Mouse (Mus musculus) right cerebral cortex, postnatal 10 days (tissue): Measurements from ENCODE around the gene D930020B18Rik.

Experiments used
- DNase-seq, 2 experiments: peaks; one replicate each; pipeline ENCODE4 v3.0.0; 2021; ENCODE audit warnings: low spot score in 2 of 2

D930020B18Rik gene

GRCm38 (mm10) chr10:121639573-121639972 is 1.8 kb upstream of the D930020B18Rik start:
- DNase-seq = no peak

GRCm38 (mm10) chr10:121640150-121640930 is 1.0 kb upstream of the D930020B18Rik start:
- peak; percentile 43 to 45 for DNase-seq

GRCm38 (mm10) chr10:121640944-121641271 is 480 bp upstream of the D930020B18Rik start:
- DNase-seq = no peak

- no peak for DNase-seq
These were observed 913 bp downstream of the D930020B18Rik start for GRCm38 (mm10) chr10:121642054-121642947.

GRCm38 (mm10) chr10:121646294-121646693 is 4.9 kb downstream of the D930020B18Rik start:
- DNase-seq = no peak

- DNase-seq = peak in 1 of 2 experiments; percentile 45
These were observed 11.7 kb downstream of the D930020B18Rik start for GRCm38 (mm10) chr10:121653079-121653478.

- DNase-seq = peak in 1 of 2 experiments; percentile 39
These were observed 14.5 kb downstream of the D930020B18Rik start for GRCm38 (mm10) chr10:121655907-121656306.

GRCm38 (mm10) chr10:121662711-121663110 is 21.3 kb downstream of the D930020B18Rik start:
- DNase-seq = no peak

- DNase-seq = peak in 1 of 2 experiments; percentile 36
These were observed 22.2 kb downstream of the D930020B18Rik start for GRCm38 (mm10) chr10:121663599-121663998.

- no peak for DNase-seq
These were observed 24.3 kb downstream of the D930020B18Rik start for GRCm38 (mm10) chr10:121665631-121666145.

- no peak for DNase-seq
These were observed 27.7 kb downstream of the D930020B18Rik start for GRCm38 (mm10) chr10:121669103-121669502.

GRCm38 (mm10) chr10:121677019-121677418 is 35.6 kb downstream of the D930020B18Rik start:
- DNase-seq = no peak

GRCm38 (mm10) chr10:121680902-121681301 is 39.5 kb downstream of the D930020B18Rik start:
- DNase-seq = no peak

GRCm38 (mm10) chr10:121682539-121682938 is 41.2 kb downstream of the D930020B18Rik start:
- DNase-seq = no peak

GRCm38 (mm10) chr10:121686153-121686660 is 44.8 kb downstream of the D930020B18Rik start:
- DNase-seq = peak; percentile 36 to 43

- DNase-seq = no peak
These were observed 46.1 kb downstream of the D930020B18Rik start for GRCm38 (mm10) chr10:121687511-121687910.

GRCm38 (mm10) chr10:121689591-121690314 is 48.4 kb downstream of the D930020B18Rik start:
- peak; percentile 88 for DNase-seq

- no peak for DNase-seq
These were observed 51.7 kb downstream of the D930020B18Rik start for GRCm38 (mm10) chr10:121692944-121693579.

- DNase-seq = no peak
These were observed 53.2 kb downstream of the D930020B18Rik start for GRCm38 (mm10) chr10:121694567-121694966.

GRCm38 (mm10) chr10:121701296-121702248 is 60.2 kb downstream of the D930020B18Rik start:
- peak; percentile 60 to 69 for DNase-seq
